Mouse (Mus musculus) CH12.LX (cell line): ENCODE data around the gene Cnst. TPM values are rescaled to one million over a fixed set of nuclear protein-coding genes. Genes with fewer than 3 reads are reported as not detected.

Experiments
- DNase-seq: peaks from one replicate; pipeline ENCODE4 v3.0.0-alpha.2; 2013; ENCODE audit errors: extremely low read depth
- H3K27ac ChIP-seq: 2 replicates; pipeline ENCODE4 v1.5.1; 2012; ENCODE audit warnings: low read depth, mild to moderate bottlenecking, control low read depth, moderate library complexity; ENCODE audit not compliant: insufficient read depth
- H3K27me3 ChIP-seq: replicated peaks from 2 replicates; pipeline ENCODE3; 2012; ENCODE audit warnings: inconsistent platforms
- H3K36me3 ChIP-seq, 2 experiments: replicated peaks in 1 of 2; 2 replicates each; pipeline versions ENCODE3 to v1.6.1; 2012; ENCODE audit warnings: inconsistent platforms in 1 of 2, low read length in 1 of 2, mild to moderate bottlenecking in 1 of 2, mixed read lengths in 1 of 2, moderate library complexity in 1 of 2; ENCODE audit not compliant: control insufficient read depth in 1 of 2, insufficient read depth in 1 of 2
- H3K4me1 ChIP-seq, 2 experiments: 2 replicates each; pipeline ENCODE4 v1.6.1; 2012; ENCODE audit warnings: inconsistent platforms in 1 of 2, moderate library complexity in 1 of 2; ENCODE audit not compliant: insufficient read depth in 2 of 2, control insufficient read depth in 1 of 2
- H3K4me2 ChIP-seq: 2 replicates; pipeline ENCODE4 v1.6.1; 2012; ENCODE audit warnings: low read depth, mild to moderate bottlenecking, control low read depth; ENCODE audit not compliant: poor library complexity, insufficient read depth, severe bottlenecking
- H3K4me3 ChIP-seq, 3 experiments: fragments of 150-350 bp in 1 of 3; sonication (generic) in 1 of 3; replicated peaks in 1 of 3; 2 replicates each; pipeline versions ENCODE3 to v1.5.1; 2011 to 2012; ENCODE audit warnings: low read depth in 2 of 3, low read length in 2 of 3, mild to moderate bottlenecking in 2 of 3, moderate library complexity in 2 of 3, control low read depth in 1 of 3, improper control_type of control experiment in 1 of 3, inconsistent platforms in 1 of 3, mixed read lengths in 1 of 3; ENCODE audit not compliant: poor library complexity in 1 of 3
- H3K79me2 ChIP-seq: replicated peaks from 2 replicates; pipeline ENCODE4 v1.6.1; 2012; ENCODE audit warnings: mild to moderate bottlenecking, moderate library complexity; ENCODE audit not compliant: control insufficient read depth, poor library complexity, insufficient read depth, severe bottlenecking; ENCODE audit errors: extremely low read depth
- H3K9ac ChIP-seq: 2 replicates; pipeline ENCODE4 v1.6.1; 2012; ENCODE audit warnings: low read depth, mild to moderate bottlenecking, control low read depth, moderate library complexity; ENCODE audit not compliant: insufficient read depth
- H3K9me3 ChIP-seq: replicated peaks from 2 replicates; pipeline ENCODE3; 2012; ENCODE audit warnings: low read length, inconsistent platforms, mixed read lengths
- CHD1 ChIP-seq: IDR thresholded peaks from 2 replicates; pipeline ENCODE4 v1.6.1; 2012; ENCODE audit warnings: low read depth, low read length, improper control_type of control experiment, inconsistent platforms
- CTCF ChIP-seq, 2 experiments: IDR thresholded peaks in 1 of 2; conservative IDR thresholded peaks in 1 of 2; 2 replicates each; pipeline ENCODE4 v1.5.1; 2011 to 2012; ENCODE audit warnings: low read depth in 2 of 2, low read length in 2 of 2, improper control_type of control experiment in 1 of 2, inconsistent platforms in 1 of 2, mild to moderate bottlenecking in 1 of 2, moderate library complexity in 1 of 2
- E2F4 ChIP-seq: IDR thresholded peaks from 2 replicates; pipeline ENCODE4 v1.6.1; 2011; ENCODE audit warnings: low read depth, low read length, improper control_type of control experiment; ENCODE audit not compliant: insufficient replicate concordance
- EP300 ChIP-seq: IDR thresholded peaks from 2 replicates; pipeline ENCODE4 v1.6.1; 2011; ENCODE audit warnings: low read length, improper control_type of control experiment
- ETS1 ChIP-seq: conservative IDR thresholded peaks from 2 replicates; pipeline ENCODE4 v1.6.1; 2012; ENCODE audit warnings: low read depth, mild to moderate bottlenecking, inconsistent platforms, low read length, improper control_type of control experiment, moderate library complexity
- IRF4 ChIP-seq: IDR thresholded peaks from 2 replicates; pipeline ENCODE4 v1.6.1; 2014; ENCODE audit warnings: low read depth, mild to moderate bottlenecking, inconsistent platforms, low read length, improper control_type of control experiment
- KAT2A ChIP-seq: IDR thresholded peaks from 2 replicates; pipeline ENCODE4 v1.6.1; 2012; ENCODE audit warnings: low read length, improper control_type of control experiment, inconsistent platforms; ENCODE audit not compliant: insufficient replicate concordance
- MAFK ChIP-seq: IDR thresholded peaks from 2 replicates; pipeline ENCODE4 v1.6.1; 2011; ENCODE audit warnings: low read length, improper control_type of control experiment; ENCODE audit not compliant: insufficient replicate concordance
- MAX ChIP-seq: IDR thresholded peaks from 2 replicates; pipeline ENCODE4 v1.6.1; 2011; ENCODE audit warnings: low read length, improper control_type of control experiment
- MAZ ChIP-seq: IDR thresholded peaks from 2 replicates; pipeline ENCODE4 v1.6.1; 2012; ENCODE audit warnings: low read depth, mild to moderate bottlenecking, inconsistent platforms, low read length, improper control_type of control experiment, moderate library complexity
- MEF2A ChIP-seq: IDR thresholded peaks from 2 replicates; pipeline ENCODE4 v1.6.1; 2014; ENCODE audit warnings: low read depth, mild to moderate bottlenecking, inconsistent platforms, low read length, improper control_type of control experiment, borderline replicate concordance
- MXI1 ChIP-seq: IDR thresholded peaks from 2 replicates; pipeline ENCODE4 v1.6.1; 2011; ENCODE audit warnings: mild to moderate bottlenecking, low read depth, low read length, improper control_type of control experiment
- NELFE ChIP-seq: IDR thresholded peaks from 2 replicates; pipeline ENCODE4 v1.6.1; 2011; ENCODE audit warnings: low read depth, low read length, improper control_type of control experiment
- NRF1 ChIP-seq: IDR thresholded peaks from 2 replicates; pipeline ENCODE4 v1.6.1; 2014; ENCODE audit warnings: low read depth, mild to moderate bottlenecking, inconsistent platforms, low read length, improper control_type of control experiment, moderate library complexity
- PAX5 ChIP-seq: IDR thresholded peaks from 2 replicates; pipeline ENCODE4 v1.6.1; 2012; ENCODE audit warnings: low read length, inconsistent platforms, mixed read lengths
- RAD21 ChIP-seq: IDR thresholded peaks from 2 replicates; pipeline ENCODE4 v1.6.1; 2011; ENCODE audit warnings: low read depth, mild to moderate bottlenecking, low read length, improper control_type of control experiment, moderate library complexity
- RCOR1 ChIP-seq: conservative IDR thresholded peaks from 2 replicates; pipeline ENCODE4 v1.6.1; 2012; ENCODE audit warnings: low read depth, mild to moderate bottlenecking, inconsistent platforms, low read length, improper control_type of control experiment
- SMC3 ChIP-seq: IDR thresholded peaks from 2 replicates; pipeline ENCODE4 v1.6.1; 2011; ENCODE audit warnings: low read depth, low read length, improper control_type of control experiment
- TCF12 ChIP-seq: IDR thresholded peaks from 2 replicates; pipeline ENCODE4 v1.6.1; 2014; ENCODE audit warnings: low read depth, mild to moderate bottlenecking, inconsistent platforms, low read length, improper control_type of control experiment
- UBTF ChIP-seq: IDR thresholded peaks from 2 replicates; pipeline ENCODE4 v1.6.1; 2012; ENCODE audit warnings: low read depth, mild to moderate bottlenecking, inconsistent platforms, low read length, improper control_type of control experiment, moderate library complexity
- USF1 ChIP-seq: IDR thresholded peaks from 2 replicates; pipeline ENCODE4 v1.6.1; 2014; ENCODE audit warnings: low read depth, mild to moderate bottlenecking, inconsistent platforms, low read length, improper control_type of control experiment
- USF2 ChIP-seq: conservative IDR thresholded peaks from 2 replicates; pipeline ENCODE4 v1.6.1; 2011; ENCODE audit warnings: low read depth, low read length, improper control_type of control experiment
- ZC3H11A ChIP-seq: IDR thresholded peaks from 2 replicates; pipeline ENCODE4 v1.6.1; 2012; ENCODE audit warnings: low read depth, mild to moderate bottlenecking, inconsistent platforms, low read length, improper control_type of control experiment
- ZMIZ1 ChIP-seq: IDR thresholded peaks from 2 replicates; pipeline ENCODE4 v1.6.1; 2012; ENCODE audit warnings: low read depth, mild to moderate bottlenecking, inconsistent platforms, low read length, improper control_type of control experiment
- ZNF384 ChIP-seq: IDR thresholded peaks from 2 replicates; pipeline ENCODE4 v1.6.1; 2012; ENCODE audit warnings: low read depth, low read length, improper control_type of control experiment, inconsistent platforms
- dilution Hi-C: fragments of 300-500 bp; cut with MboI; formaldehyde crosslinking; loops from 2 replicates; pipeline ENCODE4 v1.14.3; 2020; ENCODE audit warnings: low sequenced_read_pairs; ENCODE audit not compliant: extremely low pct_unique_long_range_greater_than_20kb, extremely low pct_ligation_motif_present
- in situ Hi-C: fragments of 300-500 bp; cut with MboI; formaldehyde crosslinking; loops from 3 replicates; pipeline ENCODE4 v1.14.3; 2019; ENCODE audit warnings: low sequenced_read_pairs, low pct_ligation_motif_present, low pct_unique_long_range_greater_than_20kb, mixed read lengths
- polyA plus RNA-seq: library from polyadenylated mRNA; unstranded; fragments of >175 nt; gene quantifications from 2 replicates; pipeline ENCODE4 v1.2.1, GENCODE M21; 2012; ENCODE audit warnings: low read depth; ENCODE audit not compliant: insufficient read length
- total RNA-seq, 2 experiments: library from RNA; depleted of rRNA; stranded (reverse); fragments of 300-350 nt in 1 of 2; fragments of >200 nt in 1 of 2; gene quantifications; 2 replicates each; pipeline ENCODE4 v1.2.3; 2012 to 2014

The Cnst gene
- total and polyA plus RNA-seq, 3 experiments: 7.8 to 10.2 (median 9.3) TPM

DNA sequence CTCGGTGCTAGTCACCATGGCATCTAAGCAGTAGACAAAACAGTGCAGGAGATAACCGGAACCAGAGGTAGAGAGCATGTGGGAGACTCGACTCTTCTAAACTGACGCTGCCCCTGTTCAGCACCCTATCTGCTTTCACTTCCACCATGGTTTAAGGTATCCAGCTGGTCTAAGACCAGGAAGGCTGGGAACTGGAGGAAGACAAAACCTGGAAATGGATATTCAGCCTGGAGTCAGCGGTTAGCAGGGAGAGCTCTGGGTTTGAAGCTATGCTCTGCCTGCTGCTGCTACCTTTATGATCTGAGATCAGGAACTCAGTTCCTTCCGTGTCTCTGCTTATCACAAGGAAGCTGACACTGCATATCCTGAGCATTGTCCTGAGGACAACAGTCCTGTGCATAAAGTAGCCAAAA, 35.9 kb downstream of the Cnst start:
- dilution Hi-C loops (no loop called here), in situ Hi-C loops (no loop called here)
- Histone ChIP-seq H3K79me2 (no peaks in the 10 kb centered on the region), H3K4me1 (peaks cover 0 to 23% of the 10 kb centered on the region in 2 experiments; a peak in 2 of 4 replicates), H3K27me3 (no peaks in the 10 kb centered on the region), H3K4me3 (no peak overlapping the region), H3K9me3 (no peaks in the 10 kb centered on the region)
- DNase-seq: no peak
- TF ChIP-seq EP300 (no peak), NRF1 (no peak), ZNF384 (no peak), SMC3 (no peak), UBTF (no peak)
- TF ChIP-seq, all 38 proteins: peak for 0
- Histone ChIP-seq H3K36me3 (peaks cover 4 to 37% of the 10 kb centered on the region in 2 experiments), H3K9ac (no peak overlapping the region), H3K27ac (no peak overlapping the region), H3K4me2 (no peak overlapping the region)

DNA sequence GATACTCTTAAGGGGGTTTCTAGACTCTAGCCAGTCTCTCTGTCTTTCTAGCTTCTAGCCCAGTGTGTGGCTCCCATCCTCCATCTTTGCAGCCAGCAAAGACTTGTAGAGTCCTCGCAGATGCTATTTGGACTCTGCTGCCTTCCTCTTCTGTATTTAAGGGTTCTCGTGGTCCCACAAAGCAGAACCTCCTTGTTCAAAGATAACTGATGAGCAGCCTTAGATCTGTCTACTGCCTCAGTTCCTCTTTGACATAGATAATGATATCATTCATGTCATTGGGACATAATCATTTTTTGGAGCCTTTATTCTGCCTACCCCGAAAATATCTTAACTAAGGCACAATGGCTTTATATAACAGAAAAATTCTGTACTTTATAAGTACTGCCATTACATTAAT, 36.9 kb downstream of the Cnst start:
- no peak for DNase-seq
- H3K27ac ChIP-seq: no peak overlapping the region
- peaks cover 0 to 34% of the 10 kb centered on the region in 2 experiments; a peak in 2 of 4 replicates for H3K4me1 ChIP-seq

DNA sequence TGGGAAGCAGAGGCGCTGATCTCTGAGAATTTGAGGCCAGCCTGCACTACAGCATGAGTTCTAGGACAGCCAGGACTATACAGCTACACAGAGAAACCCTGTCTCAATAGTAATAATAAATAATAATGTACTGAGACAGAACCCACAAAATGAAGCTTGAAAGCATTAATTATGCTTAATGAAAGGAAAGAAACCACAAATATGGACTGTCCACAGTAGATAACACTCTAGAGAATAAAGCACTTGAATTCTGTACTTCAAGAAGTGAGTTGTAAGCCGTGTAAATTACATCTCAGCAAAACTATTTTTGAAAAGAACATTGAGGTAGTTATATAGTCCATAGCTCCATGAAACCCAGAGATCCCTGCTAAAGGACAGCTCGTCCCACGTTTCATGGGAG, 38.0 kb downstream of the Cnst start:
- peaks cover 4 to 31% of the 10 kb centered on the region in 2 experiments for H3K36me3 ChIP-seq
- dilution Hi-C loops (no loop called here), in situ Hi-C loops (no loop called here)
- peaks cover 0 to 44% of the 10 kb centered on the region in 2 experiments; a peak in 2 of 4 replicates for H3K4me1 ChIP-seq
- H3K27ac ChIP-seq: no peak overlapping the region
- no peaks in the 10 kb centered on the region for H3K27me3 ChIP-seq
- no peaks in the 10 kb centered on the region for H3K79me2 ChIP-seq
- no peak overlapping the region for H3K4me3 ChIP-seq
- no peak overlapping the region for H3K4me2 ChIP-seq
- DNase-seq: no peak
- H3K9ac ChIP-seq: no peak overlapping the region
- TF ChIP-seq USF1 (no peak), USF2 (no peak), UBTF (no peak), MXI1 (no peak), RCOR1 (no peak), ETS1 (no peak), MAX (no peak), NELFE (no peak), KAT2A (no peak), MAFK (no peak), E2F4 (no peak), CTCF (conservative IDR thresholded peaks at IDR 0.05 in 1 of 2, IDR thresholded peaks at IDR 0.05 in 1 of 2; ENCODE audit: low read depth in 2 of 2, low read length in 2 of 2) (no peak)
- TF ChIP-seq, all 38 proteins: peak for 0
- H3K9me3 ChIP-seq: no peaks in the 10 kb centered on the region

More for the DNA sequence above, 36.9 kb downstream of the Cnst start:
- Histone ChIP-seq H3K36me3 (peaks cover 4 to 37% of the 10 kb centered on the region in 2 experiments), H3K9me3 (no peaks in the 10 kb centered on the region), H3K4me3 (no peak overlapping the region), H3K4me2 (no peak overlapping the region), H3K9ac (no peak overlapping the region), H3K79me2 (no peaks in the 10 kb centered on the region), H3K27me3 (no peaks in the 10 kb centered on the region)
- no peak for TF ChIP-seq ZC3H11A
- TF ChIP-seq EP300: no peak
- TF ChIP-seq MAFK: no peak
- no peak for TF ChIP-seq UBTF
- no peak for TF ChIP-seq NELFE
- no peak for TF ChIP-seq ZMIZ1
- no peak for TF ChIP-seq PAX5
- no peak for TF ChIP-seq MAX
- no peak for TF ChIP-seq IRF4
- no peak for TF ChIP-seq MEF2A
- TF ChIP-seq TCF12: no peak
- TF ChIP-seq RAD21: no peak
- no peak for TF ChIP-seq MAZ
- TF ChIP-seq CHD1: no peak
- dilution Hi-C loops: no loop called here
- in situ Hi-C loops: no loop called here
